Mouse (Mus musculus): ENCODE data around the gene Akap11. TPM values are rescaled to one million over a fixed set of nuclear protein-coding genes. Genes with fewer than 3 reads are reported as not detected.
A peak's percentile ranks its signal among the peaks of the same experiment; 100 is the strongest.

Gene Akap11
- 13.6 and 14.6 TPM in 2 replicates for polyA plus RNA-seq (2015; fragmentation: Nextera tagmentation; extraction: Ambion mirVana)

DNA sequence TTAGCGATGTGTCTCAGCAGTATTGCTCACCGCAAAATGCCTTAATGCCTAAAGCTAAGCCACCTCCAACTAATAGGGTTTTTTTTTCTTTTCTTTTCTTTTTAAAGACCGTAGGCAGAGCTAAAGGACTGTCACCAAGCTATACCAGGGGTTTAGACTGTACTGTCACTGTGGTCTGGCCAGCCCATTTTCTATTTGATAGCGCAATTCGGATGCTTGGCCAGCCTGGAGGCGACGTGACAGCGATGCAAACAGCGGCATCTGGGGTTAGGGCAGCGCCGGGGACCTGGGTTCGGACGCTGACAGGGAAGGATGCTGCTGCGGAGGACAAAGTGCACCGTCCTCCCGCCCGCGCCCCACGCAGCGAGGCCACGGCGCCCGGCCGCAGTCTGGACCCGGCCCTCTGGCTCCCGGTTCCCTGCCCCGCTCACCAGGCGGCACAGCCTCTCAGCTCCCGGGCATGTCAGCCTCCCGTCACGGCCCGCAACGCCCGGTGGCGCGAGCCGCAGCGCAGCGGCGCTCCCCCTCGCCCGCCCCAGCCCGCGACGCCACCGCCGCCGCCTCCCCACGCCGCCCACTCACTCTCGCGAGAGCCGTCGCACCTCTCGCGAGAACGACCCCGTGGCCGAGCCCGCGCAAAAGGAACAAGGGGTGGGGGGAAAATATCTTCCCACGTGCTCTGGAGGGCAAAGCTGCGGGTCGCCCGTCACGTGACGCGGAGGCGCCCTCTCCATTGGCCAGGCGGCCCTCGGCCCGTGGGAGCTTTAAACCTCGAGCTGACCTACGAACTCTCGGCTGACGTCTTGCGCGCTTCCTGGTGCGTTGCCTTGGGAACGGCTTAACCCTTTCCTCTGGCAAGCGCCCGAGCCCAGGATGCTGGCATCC lies at the start of gene Akap11:
Akap11 (minus strand) TSS at position 528 of the 885 bp plus-strand sequence.
- peak within 1 kb of the TSS; percentile 93 for H3K27ac ChIP-seq (ENCODE audit: low read length)
- ATAC-seq (replicated peaks; ENCODE audit: extremely low read depth, insufficient read depth, low FRiP score) = peak; percentile 94
- peaks cover 33% of the 10 kb centered on the region for H3K4me1 ChIP-seq (ENCODE audit: control insufficient read depth, insufficient read depth, low read length)
- peak within 1 kb of the TSS; percentile 99 for H3K9ac ChIP-seq (ENCODE audit: low read length)
- peak within 1 kb of the TSS; percentile 98 for H3K4me3 ChIP-seq (ENCODE audit: low read length)
- H3K36me3 ChIP-seq (ENCODE audit: control insufficient read depth, insufficient read depth) = no peaks in the 10 kb centered on the region
- WGBS = under 1% methylated on average over 82 of the region's 82 CpGs
- H3K9me3 ChIP-seq (replicated peaks; ENCODE audit: control insufficient read depth, low read length) = no peaks in the 10 kb centered on the region
- no peaks in the 10 kb centered on the region for H3K27me3 ChIP-seq (ENCODE audit: control insufficient read depth, insufficient read depth, low read length)
- H3K4me2 ChIP-seq (ENCODE audit: low read depth, low read length) = peak within 1 kb of the TSS; percentile 86

DNA sequence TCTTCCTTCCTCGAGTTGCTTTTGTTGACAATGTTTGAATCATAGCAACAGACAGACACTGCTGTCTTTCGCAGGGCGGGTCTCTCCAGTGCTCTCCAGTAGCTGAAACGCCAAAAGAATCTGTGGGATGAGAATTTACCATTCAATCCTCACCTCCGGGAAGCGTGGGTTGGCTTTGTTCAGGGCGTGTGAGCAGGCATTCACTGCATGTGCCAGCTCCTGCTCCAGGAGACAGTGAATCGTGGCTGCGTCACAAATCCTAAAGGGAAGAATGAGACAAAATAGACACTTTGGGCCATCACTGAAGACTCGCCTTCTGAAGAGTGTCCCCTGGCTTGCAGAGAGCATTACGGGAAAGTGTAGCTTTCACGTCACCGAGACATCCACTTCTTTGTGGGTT lies 47.6 kb upstream of the Akap11 start:
- H3K4me1 ChIP-seq (ENCODE audit: control insufficient read depth, insufficient read depth, low read length) = no peaks in the 10 kb centered on the region
- ATAC-seq (replicated peaks; ENCODE audit: extremely low read depth, insufficient read depth, low FRiP score) = no peak
- WGBS = 88% methylated on average over 13 of the region's 13 CpGs
- no peak overlapping the region for H3K4me2 ChIP-seq (ENCODE audit: low read depth, low read length)
- H3K4me3 ChIP-seq (ENCODE audit: low read length) = no peak overlapping the region
- peaks cover 32% of the 10 kb centered on the region for H3K36me3 ChIP-seq (ENCODE audit: control insufficient read depth, insufficient read depth)
- H3K27ac ChIP-seq (ENCODE audit: low read length) = no peak overlapping the region
- H3K9me3 ChIP-seq (replicated peaks; ENCODE audit: control insufficient read depth, low read length) = no peaks in the 10 kb centered on the region
- H3K9ac ChIP-seq (ENCODE audit: low read length) = no peak overlapping the region
- H3K27me3 ChIP-seq (ENCODE audit: control insufficient read depth, insufficient read depth, low read length) = no peaks in the 10 kb centered on the region

DNA sequence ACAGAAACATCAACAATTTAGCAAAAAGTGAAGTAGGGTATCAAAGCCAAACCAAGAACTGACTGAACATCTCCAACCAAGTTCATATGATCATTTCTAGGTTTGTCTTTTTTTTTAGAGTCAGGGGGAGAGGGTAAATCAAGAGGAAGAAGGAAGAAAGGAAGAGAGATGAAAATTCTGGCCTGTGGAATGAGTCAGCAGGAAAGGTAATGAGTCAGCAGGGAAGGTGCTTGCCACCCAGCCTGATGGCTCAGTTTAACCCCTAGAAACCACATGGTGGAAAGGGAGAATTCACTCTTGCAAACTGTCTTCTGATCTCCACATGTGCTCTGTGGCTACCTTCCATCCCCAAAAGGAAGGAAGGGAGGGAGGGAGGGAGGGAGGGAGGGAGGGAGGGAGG lies 46.6 kb upstream of the Akap11 start:
- Histone ChIP-seq H3K4me2 (ENCODE audit: low read depth, low read length) (no peak overlapping the region), H3K27me3 (ENCODE audit: control insufficient read depth, insufficient read depth, low read length) (no peaks in the 10 kb centered on the region), H3K4me1 (ENCODE audit: control insufficient read depth, insufficient read depth, low read length) (no peaks in the 10 kb centered on the region), H3K9me3 (replicated peaks; ENCODE audit: control insufficient read depth, low read length) (no peaks in the 10 kb centered on the region), H3K27ac (ENCODE audit: low read length) (no peak overlapping the region), H3K4me3 (ENCODE audit: low read length) (no peak overlapping the region), H3K9ac (ENCODE audit: low read length) (no peak overlapping the region), H3K36me3 (ENCODE audit: control insufficient read depth, insufficient read depth) (peaks cover 29% of the 10 kb centered on the region)
- ATAC-seq (replicated peaks; ENCODE audit: extremely low read depth, insufficient read depth, low FRiP score) = no peak

DNA sequence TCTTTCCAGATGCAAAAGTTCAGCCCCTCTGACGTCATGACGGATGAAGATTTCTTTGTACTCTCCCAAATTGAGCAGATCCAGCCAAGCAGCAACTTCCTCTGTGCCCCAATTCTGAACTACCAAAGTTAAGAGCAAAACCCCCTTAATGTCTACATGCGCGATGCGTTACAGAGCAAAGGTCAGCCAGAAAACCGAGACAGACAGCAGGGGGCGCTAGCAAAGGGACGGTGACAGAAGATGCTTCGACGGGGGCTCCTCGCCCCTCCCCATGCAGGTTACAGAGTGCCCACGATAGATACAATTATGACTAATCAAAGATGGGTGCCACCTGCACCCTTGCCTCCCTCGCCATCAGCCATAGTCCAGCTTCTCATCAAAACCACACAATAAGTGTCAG lies 39.3 kb upstream of the Akap11 start:
- Histone ChIP-seq H3K36me3 (ENCODE audit: control insufficient read depth, insufficient read depth) (peaks cover 11% of the 10 kb centered on the region), H3K4me1 (ENCODE audit: control insufficient read depth, insufficient read depth, low read length) (no peaks in the 10 kb centered on the region), H3K9me3 (replicated peaks; ENCODE audit: control insufficient read depth, low read length) (no peaks in the 10 kb centered on the region), H3K4me3 (ENCODE audit: low read length) (no peak overlapping the region), H3K4me2 (ENCODE audit: low read depth, low read length) (no peak overlapping the region), H3K9ac (ENCODE audit: low read length) (no peak overlapping the region), H3K27ac (ENCODE audit: low read length) (no peak overlapping the region), H3K27me3 (ENCODE audit: control insufficient read depth, insufficient read depth, low read length) (no peaks in the 10 kb centered on the region)
- WGBS = 73% methylated on average over 13 of the region's 13 CpGs
- no peak for ATAC-seq (replicated peaks; ENCODE audit: extremely low read depth, insufficient read depth, low FRiP score)

DNA sequence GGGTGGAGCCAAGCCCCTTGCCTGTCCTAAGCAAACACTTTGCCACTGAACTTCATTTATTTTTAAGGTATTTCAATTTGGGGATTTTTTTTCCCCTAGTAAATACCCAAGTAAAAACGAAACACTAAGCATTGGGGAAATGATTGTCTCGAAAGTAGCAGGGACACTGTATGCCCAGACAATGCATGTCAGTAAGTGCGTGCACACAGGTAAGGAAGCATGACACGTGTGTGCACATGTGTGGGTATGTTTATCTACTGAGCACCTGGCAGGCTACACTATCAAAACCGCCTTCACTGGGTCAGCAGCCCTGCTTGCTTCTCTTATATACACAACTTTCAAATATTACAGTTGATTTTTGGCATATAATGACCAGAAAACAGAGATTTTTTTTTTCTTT lies 31.8 kb upstream of the Akap11 start:
- H3K27me3 ChIP-seq (ENCODE audit: control insufficient read depth, insufficient read depth, low read length) = no peaks in the 10 kb centered on the region
- ATAC-seq (replicated peaks; ENCODE audit: extremely low read depth, insufficient read depth, low FRiP score) = no peak
- peaks cover 7% of the 10 kb centered on the region; the same call in 1 of the 2 replicates for H3K36me3 ChIP-seq (ENCODE audit: control insufficient read depth, insufficient read depth)
- H3K27ac ChIP-seq (ENCODE audit: low read length) = no peak overlapping the region
- H3K4me3 ChIP-seq (ENCODE audit: low read length) = no peak overlapping the region
- no peak overlapping the region for H3K9ac ChIP-seq (ENCODE audit: low read length)
- peaks cover 8% of the 10 kb centered on the region for H3K4me1 ChIP-seq (ENCODE audit: control insufficient read depth, insufficient read depth, low read length)
- no peak overlapping the region for H3K4me2 ChIP-seq (ENCODE audit: low read depth, low read length)
- WGBS = 89% methylated on average over 5 of the region's 5 CpGs
- no peaks in the 10 kb centered on the region for H3K9me3 ChIP-seq (replicated peaks; ENCODE audit: control insufficient read depth, low read length)

DNA sequence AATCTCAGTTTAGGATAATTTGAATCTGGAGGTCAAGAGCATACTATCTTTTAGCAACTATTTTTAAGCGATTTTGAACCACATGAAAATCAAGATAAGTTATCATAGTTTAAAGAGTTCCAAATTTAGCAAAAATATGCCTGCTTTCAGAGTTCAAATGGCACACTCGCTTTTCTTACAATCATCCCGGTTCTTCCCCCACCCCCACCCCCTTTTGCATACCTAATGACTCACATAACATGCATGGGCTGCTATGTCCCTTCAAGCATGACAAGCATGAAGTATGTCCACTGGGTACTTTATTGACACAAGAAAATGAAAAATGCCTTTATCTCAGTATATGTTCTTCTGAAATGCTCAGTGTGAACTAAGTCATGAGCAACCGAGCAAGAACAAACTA lies 29.8 kb upstream of the Akap11 start:
- 70% methylated on average over 4 of the region's 4 CpGs for WGBS
- Histone ChIP-seq H3K4me3 (ENCODE audit: low read length) (no peak overlapping the region), H3K4me2 (ENCODE audit: low read depth, low read length) (no peak overlapping the region), H3K9me3 (replicated peaks; ENCODE audit: control insufficient read depth, low read length) (no peaks in the 10 kb centered on the region), H3K36me3 (ENCODE audit: control insufficient read depth, insufficient read depth) (peaks cover 4% of the 10 kb centered on the region; the same call in 1 of the 2 replicates), H3K4me1 (ENCODE audit: control insufficient read depth, insufficient read depth, low read length) (peaks cover 8% of the 10 kb centered on the region), H3K27me3 (ENCODE audit: control insufficient read depth, insufficient read depth, low read length) (no peaks in the 10 kb centered on the region), H3K27ac (ENCODE audit: low read length) (no peak overlapping the region), H3K9ac (ENCODE audit: low read length) (no peak overlapping the region)
- no peak for ATAC-seq (replicated peaks; ENCODE audit: extremely low read depth, insufficient read depth, low FRiP score)

DNA sequence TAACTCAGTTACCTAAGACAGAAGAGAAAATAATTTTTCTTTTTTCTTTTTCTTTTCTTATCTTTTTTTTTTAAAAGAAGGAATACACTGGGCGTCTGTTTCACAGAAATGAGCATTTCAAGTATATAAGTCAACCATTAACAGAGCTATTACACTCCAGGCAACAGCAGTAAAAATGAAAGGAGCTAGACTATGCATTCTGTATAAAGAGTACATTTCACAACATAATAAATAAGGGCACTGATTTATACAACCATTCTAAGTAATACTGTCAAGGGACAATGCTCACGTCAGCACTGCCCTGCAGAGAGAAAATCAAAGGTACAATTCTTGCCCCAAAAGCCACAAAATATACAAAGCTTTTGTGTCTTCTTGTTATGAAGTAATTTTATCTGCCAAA lies 27.7 kb upstream of the Akap11 start:
- no peaks in the 10 kb centered on the region for H3K36me3 ChIP-seq (ENCODE audit: control insufficient read depth, insufficient read depth)
- no peak overlapping the region for H3K27ac ChIP-seq (ENCODE audit: low read length)
- WGBS = 79% methylated on average over 2 of the region's 2 CpGs
- H3K27me3 ChIP-seq (ENCODE audit: control insufficient read depth, insufficient read depth, low read length) = no peaks in the 10 kb centered on the region
- ATAC-seq (replicated peaks; ENCODE audit: extremely low read depth, insufficient read depth, low FRiP score) = no peak
- no peaks in the 10 kb centered on the region for H3K9me3 ChIP-seq (replicated peaks; ENCODE audit: control insufficient read depth, low read length)
- no peak overlapping the region for H3K4me3 ChIP-seq (ENCODE audit: low read length)
- H3K4me2 ChIP-seq (ENCODE audit: low read depth, low read length) = no peak overlapping the region
- H3K4me1 ChIP-seq (ENCODE audit: control insufficient read depth, insufficient read depth, low read length) = peaks cover 2% of the 10 kb centered on the region; the same call in 1 of the 2 replicates
- H3K9ac ChIP-seq (ENCODE audit: low read length) = no peak overlapping the region

DNA sequence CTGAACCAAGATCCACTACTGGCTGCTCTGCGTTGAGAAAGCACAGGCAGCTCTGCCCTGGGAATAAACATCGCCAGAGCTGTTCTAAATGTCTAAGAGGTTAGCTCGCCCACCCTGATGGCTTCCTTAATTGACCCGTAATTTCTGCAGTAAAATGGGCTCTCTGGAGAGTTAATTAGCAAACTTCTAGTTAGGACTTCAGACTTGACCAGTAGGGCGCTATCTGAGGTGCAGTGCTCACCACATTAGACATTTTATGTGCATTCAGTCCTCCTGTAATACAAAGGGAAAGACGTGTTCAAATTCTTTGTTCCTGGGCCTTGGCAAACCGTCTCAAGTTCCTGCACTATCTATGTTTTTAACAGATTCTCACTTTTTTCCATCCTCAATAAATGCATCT lies 26.6 kb upstream of the Akap11 start:
- 86% methylated on average over 7 of the region's 7 CpGs for WGBS
- H3K36me3 ChIP-seq (ENCODE audit: control insufficient read depth, insufficient read depth) = no peaks in the 10 kb centered on the region
- no peaks in the 10 kb centered on the region for H3K27me3 ChIP-seq (ENCODE audit: control insufficient read depth, insufficient read depth, low read length)
- H3K4me1 ChIP-seq (ENCODE audit: control insufficient read depth, insufficient read depth, low read length) = no peaks in the 10 kb centered on the region
- H3K27ac ChIP-seq (ENCODE audit: low read length) = no peak overlapping the region
- H3K9me3 ChIP-seq (replicated peaks; ENCODE audit: control insufficient read depth, low read length) = no peaks in the 10 kb centered on the region
- no peak for ATAC-seq (replicated peaks; ENCODE audit: extremely low read depth, insufficient read depth, low FRiP score)
- no peak overlapping the region for H3K4me3 ChIP-seq (ENCODE audit: low read length)
- no peak overlapping the region for H3K9ac ChIP-seq (ENCODE audit: low read length)
- no peak overlapping the region for H3K4me2 ChIP-seq (ENCODE audit: low read depth, low read length)

DNA sequence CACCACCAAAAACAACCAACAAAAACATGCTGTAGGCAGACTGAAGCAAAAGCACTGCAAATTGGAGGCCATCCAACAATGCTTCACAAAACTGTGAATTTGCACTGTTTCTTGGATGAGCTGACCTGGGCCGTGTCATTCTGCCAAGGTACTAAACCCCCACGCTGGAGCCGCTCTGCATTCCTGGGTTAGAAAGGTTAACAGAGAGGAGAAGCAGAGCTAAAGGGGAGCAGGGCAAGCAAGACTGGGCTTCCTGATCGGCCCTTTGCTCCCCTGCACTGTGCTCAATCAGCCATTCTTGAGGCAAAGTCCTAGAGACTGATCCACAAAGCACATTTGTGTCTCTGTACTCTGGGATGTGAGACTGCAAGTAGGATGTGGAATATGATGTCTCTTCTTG lies 25.5 kb upstream of the Akap11 start:
- no peak overlapping the region for H3K9ac ChIP-seq (ENCODE audit: low read length)
- H3K4me3 ChIP-seq (ENCODE audit: low read length) = no peak overlapping the region
- H3K9me3 ChIP-seq (replicated peaks; ENCODE audit: control insufficient read depth, low read length) = no peaks in the 10 kb centered on the region
- no peak overlapping the region for H3K27ac ChIP-seq (ENCODE audit: low read length)
- 62% methylated on average over 4 of the region's 4 CpGs for WGBS
- H3K4me1 ChIP-seq (ENCODE audit: control insufficient read depth, insufficient read depth, low read length) = no peaks in the 10 kb centered on the region
- H3K4me2 ChIP-seq (ENCODE audit: low read depth, low read length) = no peak overlapping the region
- no peaks in the 10 kb centered on the region for H3K36me3 ChIP-seq (ENCODE audit: control insufficient read depth, insufficient read depth)
- H3K27me3 ChIP-seq (ENCODE audit: control insufficient read depth, insufficient read depth, low read length) = no peaks in the 10 kb centered on the region
- ATAC-seq (replicated peaks; ENCODE audit: extremely low read depth, insufficient read depth, low FRiP score) = no peak

Data from heart, embryonic 16.5 days (tissue).